Mouse (Mus musculus): ENCODE results near the gene 2900026A02Rik.

DNA sequence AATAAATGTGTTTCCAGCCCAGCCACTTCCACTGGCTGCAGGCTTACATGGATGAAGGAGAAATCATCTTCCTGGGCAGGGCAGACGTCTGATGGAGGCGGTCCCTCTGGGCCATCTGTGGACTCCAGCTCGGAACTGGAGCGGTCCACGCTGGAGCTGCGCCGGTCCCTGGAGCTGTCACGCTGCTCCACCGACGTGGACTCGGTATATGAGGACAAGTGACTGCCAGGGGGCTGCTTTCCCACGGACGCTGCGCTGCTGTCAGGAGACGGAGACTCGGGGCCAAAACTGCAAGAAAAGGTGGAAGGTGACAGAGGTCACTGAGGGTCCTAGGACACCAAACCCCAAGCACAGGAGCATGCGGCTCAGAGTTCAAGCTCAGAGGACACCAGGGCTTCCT lies 123.5 kb downstream of the 2900026A02Rik start:
- TF ChIP-seq CTCF (IDR thresholded peaks at IDR 0.05; ENCODE audit: low read depth, low read length) (no peak), POLR2A (IDR thresholded peaks at IDR 0.05; ENCODE audit: borderline replicate concordance, low read depth, low read length) (no peak)

Data from bone marrow macrophage, adult 2 months (primary cell).